Mouse (Mus musculus): ENCODE results near the gene Fam133b. TPM values are rescaled to one million over a fixed set of nuclear protein-coding genes. Genes with fewer than 3 reads are reported as not detected.
A peak's percentile ranks its signal among the peaks of the same experiment; 100 is the strongest.

Fam133b gene
- 23.2 and 25.0 TPM in 2 replicates for polyA plus RNA-seq (2014; fragmentation: Nextera tagmentation; extraction: Ambion mirVana)

GRCm38 (mm10) chr5:3543629-3544479, at the start of gene Fam133b:
Gene Fam133b, plus strand, starts transcription at chr5:3543833.
- no peaks in the 10 kb centered on the region for H3K27me3 ChIP-seq (ENCODE audit: control insufficient read depth, insufficient read depth, low read length)
- WGBS: under 1% methylated on average over 76 of the region's 80 CpGs
- peak; percentile 97 for ATAC-seq (ENCODE audit: low FRiP score)

GRCm38 (mm10) chr5:3493968-3494367, 49.7 kb upstream of the Fam133b start:
- ATAC-seq (ENCODE audit: low FRiP score): no peak
- H3K4me1 ChIP-seq (replicated peaks; ENCODE audit: control insufficient read depth, insufficient read depth, low read length): no peaks in the 10 kb centered on the region
- H3K27ac ChIP-seq: no peak overlapping the region
- no peak overlapping the region for H3K9ac ChIP-seq
- no peaks in the 10 kb centered on the region for H3K27me3 ChIP-seq (ENCODE audit: control insufficient read depth, insufficient read depth, low read length)
- DNase-seq (ENCODE audit: low spot score): no peak
- 93% methylated on average over 9 of the region's 9 CpGs for WGBS
- H3K4me3 ChIP-seq (replicated peaks; ENCODE audit: low read length): no peak overlapping the region
- H3K4me2 ChIP-seq (replicated peaks): no peak overlapping the region
- no peaks in the 10 kb centered on the region for H3K36me3 ChIP-seq (replicated peaks; ENCODE audit: control insufficient read depth, insufficient read depth)
- no peaks in the 10 kb centered on the region for H3K9me3 ChIP-seq (ENCODE audit: control insufficient read depth, low read length)

More at GRCm38 (mm10) chr5:3543629-3544479, at the start of gene Fam133b:
- Histone ChIP-seq H3K4me3 (replicated peaks; ENCODE audit: low read length) (peak within 1 kb of the TSS; percentile 87), H3K4me1 (replicated peaks; ENCODE audit: control insufficient read depth, insufficient read depth, low read length) (peaks cover 13% of the 10 kb centered on the region; the same call in 1 of the 2 replicates), H3K4me2 (replicated peaks) (peak within 1 kb of the TSS; percentile 54), H3K9ac (peak within 1 kb of the TSS; percentile 87), H3K9me3 (ENCODE audit: control insufficient read depth, low read length) (no peaks in the 10 kb centered on the region), H3K36me3 (replicated peaks; ENCODE audit: control insufficient read depth, insufficient read depth) (no peaks in the 10 kb centered on the region), H3K27ac (peak within 1 kb of the TSS; percentile 88)
- DNase-seq (ENCODE audit: low spot score): peak; percentile 97

- ATAC-seq (ENCODE audit: low FRiP score): no peak
- no peaks in the 10 kb centered on the region for H3K4me1 ChIP-seq (replicated peaks; ENCODE audit: control insufficient read depth, insufficient read depth, low read length)
- no peak overlapping the region for H3K27ac ChIP-seq
- DNase-seq (ENCODE audit: low spot score): no peak
- no peaks in the 10 kb centered on the region for H3K27me3 ChIP-seq (ENCODE audit: control insufficient read depth, insufficient read depth, low read length)
- 83% methylated on average over 8 of the region's 8 CpGs for WGBS
- no peak overlapping the region for H3K4me2 ChIP-seq (replicated peaks)
- no peaks in the 10 kb centered on the region for H3K9me3 ChIP-seq (ENCODE audit: control insufficient read depth, low read length)
- no peaks in the 10 kb centered on the region for H3K36me3 ChIP-seq (replicated peaks; ENCODE audit: control insufficient read depth, insufficient read depth)
- H3K9ac ChIP-seq: no peak overlapping the region
- H3K4me3 ChIP-seq (replicated peaks; ENCODE audit: low read length): no peak overlapping the region
Measured at GRCm38 (mm10) chr5:3494452-3495187, 49.0 kb upstream of the Fam133b start.

- no peaks in the 10 kb centered on the region for H3K36me3 ChIP-seq (replicated peaks; ENCODE audit: control insufficient read depth, insufficient read depth)
- ATAC-seq (ENCODE audit: low FRiP score): no peak
- H3K9ac ChIP-seq: no peak overlapping the region
- H3K4me2 ChIP-seq (replicated peaks): no peak overlapping the region
- no peaks in the 10 kb centered on the region for H3K27me3 ChIP-seq (ENCODE audit: control insufficient read depth, insufficient read depth, low read length)
- 87% methylated on average over 5 of the region's 5 CpGs for WGBS
- no peak overlapping the region for H3K4me3 ChIP-seq (replicated peaks; ENCODE audit: low read length)
- H3K27ac ChIP-seq: no peak overlapping the region
- no peak for DNase-seq (ENCODE audit: low spot score)
- H3K4me1 ChIP-seq (replicated peaks; ENCODE audit: control insufficient read depth, insufficient read depth, low read length): no peaks in the 10 kb centered on the region
- no peaks in the 10 kb centered on the region for H3K9me3 ChIP-seq (ENCODE audit: control insufficient read depth, low read length)
Measured at GRCm38 (mm10) chr5:3497505-3497925, 46.1 kb upstream of the Fam133b start.

GRCm38 (mm10) chr5:3500298-3500697, 43.3 kb upstream of the Fam133b start:
- no peak for ATAC-seq (ENCODE audit: low FRiP score)
- Histone ChIP-seq H3K9ac (no peak overlapping the region), H3K27me3 (ENCODE audit: control insufficient read depth, insufficient read depth, low read length) (no peaks in the 10 kb centered on the region), H3K27ac (no peak overlapping the region), H3K4me3 (replicated peaks; ENCODE audit: low read length) (no peak overlapping the region), H3K4me1 (replicated peaks; ENCODE audit: control insufficient read depth, insufficient read depth, low read length) (no peaks in the 10 kb centered on the region), H3K9me3 (ENCODE audit: control insufficient read depth, low read length) (no peaks in the 10 kb centered on the region), H3K36me3 (replicated peaks; ENCODE audit: control insufficient read depth, insufficient read depth) (no peaks in the 10 kb centered on the region), H3K4me2 (replicated peaks) (no peak overlapping the region)
- WGBS: 92% methylated on average over 5 of the region's 5 CpGs
- no peak for DNase-seq (ENCODE audit: low spot score)

- no peaks in the 10 kb centered on the region for H3K4me1 ChIP-seq (replicated peaks; ENCODE audit: control insufficient read depth, insufficient read depth, low read length)
- DNase-seq (ENCODE audit: low spot score) (no peak), ATAC-seq (ENCODE audit: low FRiP score) (no peak)
- no peak overlapping the region for H3K9ac ChIP-seq
- H3K9me3 ChIP-seq (ENCODE audit: control insufficient read depth, low read length): no peaks in the 10 kb centered on the region
- H3K36me3 ChIP-seq (replicated peaks; ENCODE audit: control insufficient read depth, insufficient read depth): no peaks in the 10 kb centered on the region
- H3K27ac ChIP-seq: no peak overlapping the region
- no peak overlapping the region for H3K4me2 ChIP-seq (replicated peaks)
- H3K4me3 ChIP-seq (replicated peaks; ENCODE audit: low read length): no peak overlapping the region
- WGBS: 70% methylated on average over 8 of the region's 8 CpGs
- no peaks in the 10 kb centered on the region for H3K27me3 ChIP-seq (ENCODE audit: control insufficient read depth, insufficient read depth, low read length)
Measured at GRCm38 (mm10) chr5:3500957-3501563, 42.6 kb upstream of the Fam133b start.

- Histone ChIP-seq H3K4me2 (replicated peaks) (no peak overlapping the region), H3K27me3 (ENCODE audit: control insufficient read depth, insufficient read depth, low read length) (no peaks in the 10 kb centered on the region)
Measured at GRCm38 (mm10) chr5:3501564-3502001, 42.0 kb upstream of the Fam133b start.

GRCm38 (mm10) chr5:3502610-3503350, 40.9 kb upstream of the Fam133b start:
- 66% methylated on average over 11 of the region's 11 CpGs for WGBS
- no peak overlapping the region for H3K27ac ChIP-seq
- DNase-seq (ENCODE audit: low spot score): no peak

More at GRCm38 (mm10) chr5:3501564-3502001, 42.0 kb upstream of the Fam133b start:
- Histone ChIP-seq H3K9ac (no peak overlapping the region), H3K4me1 (replicated peaks; ENCODE audit: control insufficient read depth, insufficient read depth, low read length) (no peaks in the 10 kb centered on the region), H3K4me3 (replicated peaks; ENCODE audit: low read length) (no peak overlapping the region), H3K36me3 (replicated peaks; ENCODE audit: control insufficient read depth, insufficient read depth) (no peaks in the 10 kb centered on the region), H3K9me3 (ENCODE audit: control insufficient read depth, low read length) (no peaks in the 10 kb centered on the region), H3K27ac (no peak overlapping the region)
- DNase-seq (ENCODE audit: low spot score): no peak
- 54% methylated on average over 8 of the region's 8 CpGs for WGBS
- ATAC-seq (ENCODE audit: low FRiP score): no peak

More at GRCm38 (mm10) chr5:3502610-3503350, 40.9 kb upstream of the Fam133b start:
- Histone ChIP-seq H3K4me1 (replicated peaks; ENCODE audit: control insufficient read depth, insufficient read depth, low read length) (no peaks in the 10 kb centered on the region), H3K4me2 (replicated peaks) (no peak overlapping the region), H3K9me3 (ENCODE audit: control insufficient read depth, low read length) (no peaks in the 10 kb centered on the region), H3K4me3 (replicated peaks; ENCODE audit: low read length) (no peak overlapping the region), H3K27me3 (ENCODE audit: control insufficient read depth, insufficient read depth, low read length) (no peaks in the 10 kb centered on the region), H3K36me3 (replicated peaks; ENCODE audit: control insufficient read depth, insufficient read depth) (no peaks in the 10 kb centered on the region), H3K9ac (no peak overlapping the region)
- no peak for ATAC-seq (ENCODE audit: low FRiP score)
